Mouse (Mus musculus) myocyte (in vitro differentiated cells): ENCODE results near the gene Gm21885. TPM values are rescaled to one million over a fixed set of nuclear protein-coding genes. Genes with fewer than 3 reads are reported as not detected.
"Not testable (repeated sequence)": the region's sequence is repeated elsewhere in the genome, so short reads cannot be mapped to it uniquely, and the experiment has no call there.

ENCODE experiments used
- H3K27me3 ChIP-seq: one replicate; pipeline ENCODE4 v1.6.1; 2011; ENCODE audit not compliant: control insufficient read depth, insufficient read depth, insufficient read length
- H3K36me3 ChIP-seq: one replicate; pipeline ENCODE4 v1.6.1; 2011; ENCODE audit not compliant: control insufficient read depth, insufficient read depth
- H3K4me2 ChIP-seq: one replicate; pipeline ENCODE4 v1.6.1; 2011; ENCODE audit warnings: low read depth, control low read depth
- H3K4me3 ChIP-seq: one replicate; pipeline ENCODE4 v1.5.1; 2011; ENCODE audit warnings: mild to moderate bottlenecking, control low read depth, moderate library complexity
- H3K79me2 ChIP-seq: one replicate; pipeline ENCODE4 v1.6.1; 2011; ENCODE audit not compliant: control insufficient read depth, insufficient read depth
- H3ac ChIP-seq: one replicate; pipeline ENCODE4 v1.6.1; 2011; ENCODE audit not compliant: control insufficient read depth, insufficient read length
- CEBPB ChIP-seq: IDR thresholded peaks from 2 replicates; pipeline ENCODE4 v1.6.1; 2011; ENCODE audit warnings: mild to moderate bottlenecking, moderate library complexity; ENCODE audit not compliant: poor library complexity, insufficient read depth, severe bottlenecking
- E2F4 ChIP-seq: IDR thresholded peaks from one replicate; pipeline ENCODE4 v1.6.1; 2011; ENCODE audit warnings: mild to moderate bottlenecking, control low read depth, moderate library complexity; ENCODE audit not compliant: insufficient read depth
- MAX ChIP-seq: IDR thresholded peaks from one replicate; pipeline ENCODE4 v1.6.1; 2011; ENCODE audit warnings: low read depth, mild to moderate bottlenecking, control low read depth
- MYOD1 ChIP-seq, 3 experiments: IDR thresholded peaks; one replicate each; pipeline ENCODE4 v1.6.1; 2011; ENCODE audit warnings: control low read depth in 2 of 3, low read depth in 2 of 3, mild to moderate bottlenecking in 2 of 3, moderate library complexity in 1 of 3; ENCODE audit not compliant: insufficient read length in 2 of 3, control insufficient read depth in 1 of 3
- MYOG ChIP-seq, 3 experiments: IDR thresholded peaks; one replicate each; pipeline ENCODE4 v1.6.1; 2011; ENCODE audit warnings: control low read depth in 2 of 3, low read depth in 2 of 3, mild to moderate bottlenecking in 2 of 3; ENCODE audit not compliant: insufficient read length in 2 of 3, control insufficient read depth in 1 of 3, insufficient read depth in 1 of 3
- POLR2A ChIP-seq: IDR thresholded peaks from one replicate; pipeline ENCODE4 v1.6.1; 2011; ENCODE audit warnings: low read depth, mild to moderate bottlenecking, control low read depth, moderate library complexity; ENCODE audit not compliant: insufficient read length
- POLR2AphosphoS2 ChIP-seq: IDR thresholded peaks from one replicate; pipeline ENCODE4 v1.6.1; 2011; ENCODE audit warnings: low read depth, control low read depth; ENCODE audit not compliant: insufficient read length
- REST ChIP-seq: IDR thresholded peaks from one replicate; pipeline ENCODE4 v1.6.1; 2011; ENCODE audit warnings: mild to moderate bottlenecking, control low read depth, moderate library complexity; ENCODE audit not compliant: insufficient read depth, insufficient read length
- SRF ChIP-seq: IDR thresholded peaks from one replicate; pipeline ENCODE4 v1.6.1; 2011; ENCODE audit warnings: low read depth; ENCODE audit not compliant: control insufficient read depth, insufficient read length
- TCF12 ChIP-seq: IDR thresholded peaks from one replicate; pipeline ENCODE4 v1.6.1; 2011; ENCODE audit warnings: mild to moderate bottlenecking, control low read depth; ENCODE audit not compliant: poor library complexity, insufficient read depth, severe bottlenecking
- TCF3 ChIP-seq: IDR thresholded peaks from one replicate; pipeline ENCODE4 v1.6.1; 2011; ENCODE audit warnings: low read depth, control low read depth; ENCODE audit not compliant: insufficient read length
- USF1 ChIP-seq: IDR thresholded peaks from one replicate; pipeline ENCODE4 v1.6.1; 2011; ENCODE audit warnings: low read depth, mild to moderate bottlenecking, control low read depth, moderate library complexity
- polyA plus RNA-seq: library from polyadenylated mRNA; unstranded; fragments of >200 nt; fragmentation: generic; extraction: Trizol; gene quantifications from one replicate; pipeline ENCODE4 v1.2.1, GENCODE M21; 2012; ENCODE audit warnings: missing spikeins

Gm21885 gene
- polyA plus RNA-seq, 1 experiment: not detected

DNA sequence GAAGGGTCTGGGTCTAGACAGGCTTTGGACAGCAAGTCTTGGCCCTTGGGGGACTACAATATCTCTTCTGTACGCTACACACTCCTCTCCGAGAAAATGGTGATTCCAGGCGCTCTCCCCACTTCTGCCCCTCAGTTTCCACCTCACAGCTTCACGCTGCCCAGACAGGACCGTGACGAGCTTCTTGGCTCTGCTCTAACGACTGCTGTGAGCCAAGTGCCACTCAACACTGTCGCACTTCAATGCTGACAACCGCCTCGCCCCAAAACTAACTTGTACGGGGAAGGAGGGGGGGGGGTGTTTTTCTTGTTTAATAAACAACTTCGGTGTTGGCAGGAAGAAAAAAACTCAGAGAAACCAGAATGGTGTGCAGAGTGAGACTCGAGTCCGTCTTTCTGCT, 23.7 kb upstream of the Gm21885 start:
- TF ChIP-seq TCF12 (no peak), REST (no peak), E2F4 (no peak), MYOD1 (IDR thresholded peaks at IDR 0.05; ENCODE audit: control insufficient read depth in 1 of 3, insufficient read length in 2 of 3, low read depth in 2 of 3) (no peak), TCF3 (no peak), SRF (no peak), POLR2A (no peak)
- H3ac ChIP-seq: no peak overlapping the region
- no peaks in the 10 kb centered on the region for H3K36me3 ChIP-seq
- no peaks in the 10 kb centered on the region for H3K27me3 ChIP-seq
- no peak overlapping the region for H3K4me3 ChIP-seq
- H3K4me2 ChIP-seq: no peak overlapping the region
- H3K79me2 ChIP-seq: no peaks in the 10 kb centered on the region

DNA sequence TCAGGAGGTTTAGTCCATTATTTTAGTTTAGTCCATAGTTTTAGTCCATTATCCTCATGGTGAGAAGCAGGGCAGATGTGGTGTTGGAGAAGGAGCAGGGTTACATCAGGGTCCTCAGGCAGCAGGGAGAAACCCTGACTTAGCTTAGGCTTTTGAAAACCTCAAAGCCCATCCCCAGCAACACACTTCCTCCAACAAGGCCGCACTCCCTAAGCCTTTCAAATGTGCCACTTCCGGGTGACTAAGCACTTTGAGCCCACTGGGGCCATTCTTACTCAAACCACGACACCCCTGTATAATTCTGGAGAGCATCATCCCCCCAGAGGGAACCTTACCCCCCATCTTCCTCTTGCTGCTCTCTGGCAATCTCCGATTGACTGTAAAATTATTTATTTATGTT, 21.9 kb upstream of the Gm21885 start:
- H3K36me3 ChIP-seq: no peaks in the 10 kb centered on the region
- H3K79me2 ChIP-seq: no peaks in the 10 kb centered on the region
- H3K27me3 ChIP-seq: no peaks in the 10 kb centered on the region
- H3K4me2 ChIP-seq: no peak overlapping the region
- no peak overlapping the region for H3ac ChIP-seq
- TF ChIP-seq POLR2AphosphoS2: no peak
- no peak for TF ChIP-seq E2F4
- no peak overlapping the region for H3K4me3 ChIP-seq

DNA sequence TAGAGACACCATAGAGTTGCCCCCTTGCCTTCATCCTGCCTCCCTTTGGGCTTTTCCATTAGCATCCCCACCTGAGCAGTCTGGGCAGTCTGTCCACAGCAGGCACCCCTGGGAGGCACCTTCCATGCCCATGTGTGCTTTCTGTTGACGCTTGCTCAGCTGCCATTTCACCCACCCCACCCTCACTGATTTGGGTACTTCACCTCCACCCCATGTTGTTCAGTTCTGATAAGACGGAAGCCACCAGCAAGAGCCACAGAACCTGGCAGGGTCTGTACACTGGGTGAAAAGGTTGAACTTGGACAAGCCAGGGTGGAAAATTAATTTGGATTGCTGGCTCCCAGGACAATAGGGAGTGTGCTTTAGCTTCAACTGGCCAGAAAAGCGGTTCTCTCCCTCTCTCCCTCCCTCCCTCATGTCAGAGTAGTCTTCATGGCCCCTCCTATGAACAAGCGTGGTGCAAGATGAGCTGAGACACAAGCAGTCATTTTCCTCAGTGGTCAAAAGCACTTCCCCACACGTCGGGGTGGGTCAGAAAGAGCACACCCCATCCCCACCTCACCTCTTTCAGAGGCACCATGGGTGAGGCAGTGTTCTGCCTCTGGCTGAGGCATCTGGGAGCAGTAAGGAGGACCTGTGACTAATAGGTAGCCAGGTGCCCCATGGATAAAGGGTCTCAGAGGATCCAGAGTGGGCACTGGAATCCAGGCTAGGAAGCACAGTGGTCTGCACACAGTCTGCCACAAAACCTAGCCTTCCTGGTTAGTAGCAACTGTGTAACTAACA, 19.9 kb upstream of the Gm21885 start:
- Histone ChIP-seq H3K36me3 (no peaks in the 10 kb centered on the region), H3ac (no peak overlapping the region), H3K27me3 (no peaks in the 10 kb centered on the region), H3K4me2 (no peak overlapping the region), H3K4me3 (no peak overlapping the region), H3K79me2 (no peaks in the 10 kb centered on the region)
- no peak for TF ChIP-seq TCF3
- TF ChIP-seq MAX: no peak
- no peak for TF ChIP-seq MYOD1 (IDR thresholded peaks at IDR 0.05; ENCODE audit: control insufficient read depth in 1 of 3, insufficient read length in 2 of 3, low read depth in 2 of 3)
- TF ChIP-seq E2F4: no peak
- TF ChIP-seq CEBPB: no peak
- TF ChIP-seq REST: no peak
- TF ChIP-seq TCF12: no peak
- no peak for TF ChIP-seq SRF
- TF ChIP-seq POLR2A: no peak
- TF ChIP-seq USF1: no peak
- TF ChIP-seq POLR2AphosphoS2: no peak
- TF ChIP-seq MYOG (IDR thresholded peaks at IDR 0.05; ENCODE audit: control insufficient read depth in 1 of 3, insufficient read depth in 1 of 3, insufficient read length in 2 of 3, low read depth in 2 of 3): no peak

DNA sequence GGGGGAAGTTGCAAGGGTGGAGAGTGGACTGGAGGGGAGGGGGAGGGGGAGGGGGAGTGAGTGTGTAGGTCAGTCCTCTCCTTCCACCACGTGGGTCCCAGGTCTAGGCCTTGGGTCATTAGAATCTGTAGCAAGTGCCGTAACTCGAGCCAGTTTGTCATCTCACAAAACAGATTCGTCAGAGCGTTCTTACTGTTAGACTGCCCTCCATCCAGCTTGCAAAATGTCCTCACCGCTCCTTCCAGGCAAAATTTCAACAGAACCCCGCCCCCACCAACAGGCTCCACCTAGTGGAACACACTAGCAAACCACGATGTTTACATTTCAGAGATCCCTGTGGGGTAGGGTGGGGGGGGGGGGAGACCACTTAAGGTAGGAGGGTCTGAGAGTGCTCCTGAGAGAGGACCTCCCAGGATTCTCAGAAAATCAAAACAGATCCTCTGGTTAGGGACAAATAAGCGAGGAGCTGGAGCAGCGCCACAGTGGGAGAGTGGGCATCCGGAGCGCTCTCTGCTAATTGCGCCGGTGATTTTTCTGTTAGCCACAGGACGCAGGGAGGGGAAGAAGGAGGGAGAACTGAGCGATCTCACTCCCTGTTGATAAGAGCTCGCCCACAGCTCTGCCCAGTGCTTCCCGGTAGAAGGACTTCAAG, 16.4 kb upstream of the Gm21885 start:
- H3K36me3 ChIP-seq: no peaks in the 10 kb centered on the region
- no peaks in the 10 kb centered on the region for H3K27me3 ChIP-seq
- no peaks in the 10 kb centered on the region for H3K79me2 ChIP-seq
- H3K4me2 ChIP-seq: peak overlapping the region; percentile 66
- H3K4me3 ChIP-seq: peak overlapping the region; percentile 14
- TF ChIP-seq TCF12 (no peak), E2F4 (no peak), CEBPB (no peak), TCF3 (no peak), SRF (no peak), POLR2A (no peak), POLR2AphosphoS2 (no peak), USF1 (no peak), REST (no peak), MYOD1 (IDR thresholded peaks at IDR 0.05; ENCODE audit: control insufficient read depth in 1 of 3, insufficient read length in 2 of 3, low read depth in 2 of 3) (no peak)
- no peak overlapping the region for H3ac ChIP-seq

DNA sequence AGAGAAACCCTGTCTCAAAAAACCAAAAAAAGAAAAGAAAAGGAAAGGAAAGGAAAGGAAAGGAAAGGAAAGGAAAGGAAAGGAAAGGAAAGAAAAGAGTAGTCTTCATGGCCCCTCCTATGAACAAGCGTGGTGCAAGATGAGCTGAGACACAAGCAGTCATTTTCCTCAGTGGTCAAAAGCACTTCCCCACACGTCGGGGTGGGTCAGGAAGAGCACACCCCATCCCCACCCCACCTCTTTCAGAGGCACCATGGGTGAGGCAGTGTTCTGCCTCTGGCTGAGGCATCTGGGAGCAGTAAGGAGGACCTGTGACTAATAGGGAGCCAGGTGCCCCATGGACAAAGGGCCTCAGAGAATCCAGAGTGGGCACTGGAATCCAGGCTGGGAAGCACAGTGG, 15.5 kb upstream of the Gm21885 start:
- H3K4me2 ChIP-seq, H3K79me2 ChIP-seq, H3ac ChIP-seq, H3K27me3 ChIP-seq, H3K36me3 ChIP-seq: not testable (repeated sequence)
- H3K4me3 ChIP-seq: peak overlapping the region; percentile 14

DNA sequence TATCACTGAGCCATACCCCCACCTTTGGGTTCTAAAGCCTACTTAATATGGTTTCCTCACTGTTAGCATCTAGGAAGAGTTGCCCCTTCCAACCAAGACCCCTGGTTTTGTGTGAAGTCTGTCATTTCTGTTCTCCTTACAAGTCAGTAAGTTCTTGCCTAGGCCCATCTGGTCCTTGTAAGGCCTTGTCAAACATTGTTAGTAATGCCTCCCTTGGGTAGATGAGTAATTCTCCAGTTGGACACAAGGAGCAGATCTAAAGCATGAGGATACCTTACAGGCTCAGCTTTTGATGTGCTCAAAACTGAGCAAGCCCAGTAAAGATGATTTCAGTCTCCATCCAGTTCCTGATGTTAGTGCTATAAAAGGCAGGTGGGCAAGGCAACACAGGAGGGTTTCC, 12.9 kb upstream of the Gm21885 start:
- Histone ChIP-seq H3K36me3 (no peaks in the 10 kb centered on the region), H3ac (no peak overlapping the region), H3K4me2 (no peak overlapping the region), H3K79me2 (no peaks in the 10 kb centered on the region), H3K27me3 (no peaks in the 10 kb centered on the region), H3K4me3 (no peak overlapping the region)
- TF ChIP-seq CEBPB (no peak), SRF (no peak), MAX (no peak)
